Mouse (Mus musculus) lung, embryonic 16.5 days (tissue): ENCODE results near the gene Sh3rf1. TPM values are rescaled to one million over a fixed set of nuclear protein-coding genes. Genes with fewer than 3 reads are reported as not detected.

ENCODE experiments used
- ATAC-seq: fragments of 200-750 bp; cut with Nextera tagmentation; 2 replicates; pipeline ENCODE4 v1.8.0; 2017; ENCODE audit warnings: low read depth, mild to moderate bottlenecking, moderate library complexity
- H3K27ac ChIP-seq: fragments of 300-500 bp; sonication (generic); 2 replicates; pipeline ENCODE4 v1.5.1; 2014; ENCODE audit warnings: mild to moderate bottlenecking, control low read depth, low read length
- H3K27me3 ChIP-seq: fragments of 300-500 bp; sonication (generic); 2 replicates; pipeline ENCODE4 v1.6.1; 2014; ENCODE audit warnings: low read depth, low read length, mixed read lengths; ENCODE audit not compliant: control insufficient read depth, insufficient read depth
- H3K36me3 ChIP-seq: fragments of 300-500 bp; sonication (generic); 2 replicates; pipeline ENCODE4 v1.6.1; 2014; ENCODE audit warnings: low read length; ENCODE audit not compliant: control insufficient read depth, insufficient read depth
- H3K4me1 ChIP-seq: fragments of 300-500 bp; sonication (generic); replicated peaks from 2 replicates; pipeline ENCODE4 v1.6.1; 2014; ENCODE audit warnings: low read length, mixed read lengths; ENCODE audit not compliant: control insufficient read depth, insufficient read depth
- H3K4me2 ChIP-seq: fragments of 300-500 bp; sonication (generic); 2 replicates; pipeline ENCODE4 v1.6.1; 2014; ENCODE audit warnings: low read depth, low read length, control low read depth
- H3K4me3 ChIP-seq: fragments of 300-500 bp; sonication (generic); 2 replicates; pipeline ENCODE4 v1.5.1; 2014; ENCODE audit warnings: mild to moderate bottlenecking, low read length, control low read depth
- H3K9ac ChIP-seq: fragments of 300-500 bp; sonication (generic); 2 replicates; pipeline ENCODE4 v1.6.1; 2014; ENCODE audit warnings: low read length, control low read depth
- H3K9me3 ChIP-seq: fragments of 300-500 bp; sonication (generic); 2 replicates; pipeline ENCODE4 v1.6.1; 2016; ENCODE audit warnings: low read length; ENCODE audit not compliant: control insufficient read depth
- whole genome bisulfite sequencing: fragments of 180-500 bp; shearing (Covaris S2); extraction: QIAGEN DNeasy Blood & Tissue Kit; methylation state at CpG from one replicate; pipeline ENCODE4 v1.1.7; 2014; 5-methylcytosine and 5-hydroxymethylcytosine counted together
- polyA plus RNA-seq: library from polyadenylated mRNA; unstranded; fragments of >200 nt; fragmentation: Nextera tagmentation; extraction: Ambion mirVana; gene quantifications from 2 replicates; pipeline ENCODE4 v1.2.1, GENCODE M21; 2015

Gene Sh3rf1
- polyA plus RNA-seq, 1 experiment from 2014 or later: 18.7 TPM

GRCm38 (mm10) chr8:61321216-61321615 lies 97.5 kb downstream of the Sh3rf1 start:
- Histone ChIP-seq H3K4me2 (no peak overlapping the region), H3K4me1 (no peaks in the 10 kb centered on the region), H3K4me3 (no peak overlapping the region), H3K27me3 (no peaks in the 10 kb centered on the region), H3K36me3 (no peaks in the 10 kb centered on the region), H3K9me3 (0 out of 2 replicates have a peak, but pooled peaks cover 4% of the 10 kb centered on the region), H3K27ac (no peak overlapping the region), H3K9ac (no peak overlapping the region)
- ATAC-seq: no peak
- WGBS: 56% methylated on average over 3 of the region's 3 CpGs

GRCm38 (mm10) chr8:61321780-61322179 lies 98.1 kb downstream of the Sh3rf1 start:
- Histone ChIP-seq H3K27me3 (no peaks in the 10 kb centered on the region), H3K4me3 (no peak overlapping the region), H3K9ac (no peak overlapping the region), H3K4me2 (no peak overlapping the region), H3K4me1 (no peaks in the 10 kb centered on the region), H3K27ac (no peak overlapping the region), H3K9me3 (0 out of 2 replicates have a peak, but pooled peaks cover 4% of the 10 kb centered on the region), H3K36me3 (no peaks in the 10 kb centered on the region)
- 68% methylated on average over 5 of the region's 5 CpGs for WGBS
- ATAC-seq: no peak

DNA sequence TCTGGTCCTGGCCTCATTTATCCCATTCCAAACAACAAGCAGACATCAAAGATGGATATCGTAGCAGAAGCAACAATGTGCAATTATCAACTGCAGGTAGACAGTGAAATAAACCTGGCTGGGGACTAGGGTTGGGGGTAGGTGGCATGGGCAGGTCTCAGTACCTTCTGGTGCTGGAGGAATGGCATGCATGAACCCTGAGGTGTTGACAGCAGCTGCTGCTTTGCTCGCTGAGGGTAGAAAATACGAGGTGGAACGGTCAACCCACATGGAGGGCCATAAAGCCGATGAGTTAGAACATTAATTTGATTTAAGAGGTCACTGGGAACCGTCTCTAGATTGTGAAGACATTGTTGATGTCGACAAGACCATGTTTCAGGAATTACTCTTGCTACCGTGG lies 98.8 kb downstream of the Sh3rf1 start:
- WGBS: 69% methylated on average over 8 of the region's 8 CpGs
- no peak for ATAC-seq
- H3K27ac ChIP-seq: no peak overlapping the region
- H3K27me3 ChIP-seq: no peaks in the 10 kb centered on the region
- no peak overlapping the region for H3K4me3 ChIP-seq
- H3K9ac ChIP-seq: no peak overlapping the region
- no peaks in the 10 kb centered on the region for H3K36me3 ChIP-seq
- no peak overlapping the region for H3K4me2 ChIP-seq
- H3K9me3 ChIP-seq: no peaks in the 10 kb centered on the region
- no peaks in the 10 kb centered on the region for H3K4me1 ChIP-seq

DNA sequence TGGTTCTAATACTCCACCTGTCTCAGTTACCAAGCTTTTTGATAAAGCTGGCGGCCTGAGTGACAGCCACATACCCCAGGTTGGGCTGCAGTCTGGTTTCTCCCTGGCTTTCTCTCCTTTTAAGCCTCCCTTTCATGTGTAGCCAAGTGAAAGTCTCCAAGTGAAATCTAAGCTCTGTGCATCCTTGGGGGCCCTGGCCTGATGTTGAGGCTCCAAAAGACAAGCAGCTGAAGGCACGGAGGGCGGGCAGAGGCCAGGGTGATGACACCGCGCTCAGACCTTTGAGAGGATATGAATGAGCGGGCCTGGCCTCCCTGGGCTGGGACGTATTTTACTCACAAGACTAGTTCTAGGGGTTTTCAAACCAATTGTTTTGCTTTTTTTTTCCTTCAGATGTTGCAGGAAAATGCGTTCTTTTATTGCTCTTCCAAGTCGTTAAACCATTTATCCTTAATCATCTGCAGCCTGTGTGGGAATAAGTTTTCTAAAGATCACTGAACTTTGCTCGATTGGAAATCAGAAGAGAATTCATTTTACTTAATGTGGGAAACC lies 100.8 kb downstream of the Sh3rf1 start:
- Histone ChIP-seq H3K9me3 (no peaks in the 10 kb centered on the region), H3K4me2 (no peak overlapping the region), H3K27me3 (no peaks in the 10 kb centered on the region), H3K36me3 (no peaks in the 10 kb centered on the region), H3K4me3 (no peak overlapping the region), H3K27ac (no peak overlapping the region), H3K9ac (no peak overlapping the region), H3K4me1 (no peaks in the 10 kb centered on the region)
- WGBS: 80% methylated on average over 10 of the region's 10 CpGs
- no peak for ATAC-seq

DNA sequence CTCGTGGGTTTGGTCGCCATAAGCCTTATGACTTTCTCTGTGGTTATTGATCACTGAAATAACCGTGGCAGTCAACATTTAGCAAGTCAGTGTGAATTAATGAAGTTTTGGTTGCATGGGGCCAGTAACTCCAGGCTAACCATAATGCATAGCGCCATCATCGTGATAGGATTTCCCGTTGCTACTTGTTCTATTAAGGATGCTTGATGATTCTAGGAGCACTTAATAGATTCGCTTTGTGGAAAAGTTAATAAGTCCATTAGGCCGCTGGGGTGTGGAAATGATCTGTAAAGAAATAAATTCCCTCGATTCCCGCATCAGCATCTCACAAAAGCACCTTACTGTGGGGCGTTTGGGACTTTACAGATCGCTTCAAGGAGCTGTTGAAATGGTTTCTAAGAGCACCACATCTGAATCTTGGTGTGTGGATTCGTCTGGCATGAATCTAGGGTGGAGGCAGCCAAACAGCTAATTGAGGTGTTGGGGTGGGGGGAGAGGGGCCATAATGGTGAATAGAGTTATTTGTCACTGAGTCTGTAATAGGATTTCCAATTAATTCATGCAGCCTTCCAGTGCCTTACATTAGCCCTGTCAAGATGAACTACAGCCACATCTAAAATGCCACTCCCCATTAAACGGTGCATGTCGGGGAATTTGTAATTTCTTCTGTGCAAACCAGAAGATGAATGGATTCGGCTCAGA lies 101.5 kb downstream of the Sh3rf1 start:
- H3K4me2 ChIP-seq: no peak overlapping the region
- no peaks in the 10 kb centered on the region for H3K27me3 ChIP-seq
- ATAC-seq: no peak
- peaks cover 4% of the 10 kb centered on the region; the same call in 1 of the 2 replicates for H3K36me3 ChIP-seq
- no peak overlapping the region for H3K4me3 ChIP-seq
- no peak overlapping the region for H3K27ac ChIP-seq
- H3K9me3 ChIP-seq: no peaks in the 10 kb centered on the region
- no peak overlapping the region for H3K9ac ChIP-seq
- WGBS: 91% methylated on average over 16 of the region's 16 CpGs
- no peaks in the 10 kb centered on the region for H3K4me1 ChIP-seq

- Histone ChIP-seq H3K36me3 (peaks cover 4% of the 10 kb centered on the region; the same call in 1 of the 2 replicates), H3K27ac (no peak overlapping the region), H3K27me3 (no peaks in the 10 kb centered on the region), H3K4me1 (no peaks in the 10 kb centered on the region), H3K9me3 (no peaks in the 10 kb centered on the region), H3K4me3 (no peak overlapping the region), H3K9ac (no peak overlapping the region), H3K4me2 (no peak overlapping the region)
- no peak for ATAC-seq
- WGBS: 85% methylated on average over 8 of the region's 8 CpGs
Observed at GRCm38 (mm10) chr8:61326281-61326680, 102.6 kb downstream of the Sh3rf1 start.

DNA sequence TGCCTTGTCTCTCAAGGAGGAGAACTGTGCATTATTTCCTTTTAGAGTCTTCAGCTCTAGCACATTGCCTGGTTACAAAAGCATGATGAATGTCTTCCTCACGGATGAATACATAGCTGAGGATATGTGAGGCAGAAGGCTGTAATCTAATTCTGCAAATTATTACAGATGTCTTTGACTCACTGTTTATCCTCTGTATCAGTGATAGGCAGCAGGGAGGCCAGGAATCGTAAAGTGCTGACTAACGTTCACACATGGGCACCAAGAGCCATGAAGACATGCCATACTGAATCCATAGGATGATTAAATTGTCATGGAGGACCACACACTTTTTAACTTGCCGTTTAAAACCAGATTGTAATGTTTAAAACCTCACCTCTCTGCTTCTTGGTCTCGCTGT lies 103.7 kb downstream of the Sh3rf1 start:
- WGBS: 65% methylated on average over 5 of the region's 5 CpGs
- peaks cover 4% of the 10 kb centered on the region; the same call in 1 of the 2 replicates for H3K36me3 ChIP-seq

GRCm38 (mm10) chr8:61339629-61340028 lies 116.0 kb downstream of the Sh3rf1 start:
- no peak overlapping the region for H3K9ac ChIP-seq
- H3K27ac ChIP-seq: no peak overlapping the region
- no peaks in the 10 kb centered on the region; the same call in 1 of the 2 replicates for H3K36me3 ChIP-seq
- H3K27me3 ChIP-seq: no peaks in the 10 kb centered on the region
- no peak overlapping the region for H3K4me3 ChIP-seq
- no peaks in the 10 kb centered on the region for H3K9me3 ChIP-seq
- H3K4me1 ChIP-seq: peaks cover 12% of the 10 kb centered on the region
- H3K4me2 ChIP-seq: no peak overlapping the region
- ATAC-seq: no peak
- 71% methylated on average over 6 of the region's 6 CpGs for WGBS

More for the DNA sequence above, 103.7 kb downstream of the Sh3rf1 start:
- Histone ChIP-seq H3K9ac (no peak overlapping the region), H3K4me1 (no peaks in the 10 kb centered on the region), H3K9me3 (no peaks in the 10 kb centered on the region), H3K4me2 (no peak overlapping the region), H3K27me3 (no peaks in the 10 kb centered on the region), H3K4me3 (no peak overlapping the region), H3K27ac (no peak overlapping the region)
- ATAC-seq: no peak

DNA sequence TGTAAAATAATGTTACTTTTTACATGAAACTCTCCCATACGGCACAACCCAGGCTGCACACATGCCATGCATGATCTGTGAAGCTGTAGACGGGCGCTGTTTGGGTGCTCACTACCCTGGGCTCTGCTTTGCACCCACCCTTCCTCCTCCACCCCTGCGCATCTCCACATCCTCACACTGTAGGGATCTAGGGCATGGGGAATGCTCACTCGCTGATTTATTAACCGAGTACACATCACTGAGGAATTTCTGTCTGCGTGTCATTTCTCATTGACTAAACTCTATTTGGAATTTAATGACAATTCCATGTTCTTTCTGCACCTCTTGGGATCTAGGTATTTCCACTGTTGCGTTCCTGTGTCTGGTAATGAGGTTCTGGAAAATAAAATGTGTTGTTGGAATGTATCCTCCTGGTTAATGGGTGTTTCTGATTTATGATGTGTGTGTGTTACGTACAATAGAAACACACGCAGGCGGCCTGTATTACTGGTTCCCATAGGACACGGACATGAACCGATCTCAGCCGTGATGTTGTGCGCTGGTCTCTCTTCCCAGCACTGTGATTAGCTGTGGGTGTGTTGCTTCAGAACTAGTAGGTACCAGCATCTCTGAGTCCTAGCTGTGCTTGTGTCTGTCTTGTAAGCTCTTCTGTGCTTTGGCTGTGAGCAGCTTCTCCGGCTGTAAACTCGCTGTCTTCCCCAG lies 116.8 kb downstream of the Sh3rf1 start:
- 61% methylated on average over 17 of the region's 17 CpGs for WGBS
- H3K4me1 ChIP-seq: peaks cover 12% of the 10 kb centered on the region
- H3K27ac ChIP-seq: no peak overlapping the region
- H3K36me3 ChIP-seq: no peaks in the 10 kb centered on the region; the same call in 1 of the 2 replicates
- no peaks in the 10 kb centered on the region for H3K27me3 ChIP-seq
- H3K9me3 ChIP-seq: no peaks in the 10 kb centered on the region
- no peak overlapping the region for H3K9ac ChIP-seq
- no peak overlapping the region for H3K4me3 ChIP-seq
- H3K4me2 ChIP-seq: no peak overlapping the region
- no peak for ATAC-seq
